Mouse (Mus musculus) kidney, postnatal 0 days (tissue): ENCODE results near the gene Wt1. TPM values are rescaled to one million over a fixed set of nuclear protein-coding genes. Genes with fewer than 3 reads are reported as not detected.

Experiments
- ATAC-seq: fragments of 200-750 bp; cut with Nextera tagmentation; replicated peaks from 2 replicates; pipeline ENCODE4 v1.8.0; 2017; ENCODE audit warnings: low read depth, moderate number of reproducible peaks, moderate TSS enrichment, moderate library complexity; ENCODE audit not compliant: low FRiP score
- DNase-seq: peaks from one replicate; pipeline ENCODE4 v3.0.0-alpha.2; 2016; ENCODE audit warnings: low spot score
- H3K27ac ChIP-seq: fragments of 300-500 bp; sonication (generic); 2 replicates; pipeline ENCODE4 v1.5.1; 2014; ENCODE audit warnings: mild to moderate bottlenecking
- H3K27me3 ChIP-seq: fragments of 300-500 bp; sonication (generic); 2 replicates; pipeline ENCODE4 v1.6.1; 2014; ENCODE audit warnings: low read length, mixed read lengths; ENCODE audit not compliant: insufficient read depth
- H3K36me3 ChIP-seq: fragments of 300-500 bp; sonication (generic); 2 replicates; pipeline ENCODE4 v1.6.1; 2014; ENCODE audit warnings: low read length, mixed read lengths; ENCODE audit not compliant: insufficient read depth
- H3K4me1 ChIP-seq: fragments of 300-500 bp; sonication (generic); replicated peaks from 2 replicates; pipeline ENCODE4 v1.6.1; 2014; ENCODE audit warnings: antibody characterized with exemption, low read length, mixed read lengths; ENCODE audit not compliant: insufficient read depth
- H3K4me2 ChIP-seq: fragments of 300-500 bp; sonication (generic); 2 replicates; pipeline ENCODE4 v1.6.1; 2014; ENCODE audit warnings: mild to moderate bottlenecking, low read length, moderate library complexity, mixed read lengths
- H3K4me3 ChIP-seq: fragments of 300-500 bp; sonication (generic); replicated peaks from 2 replicates; pipeline ENCODE4 v1.5.1; 2014; ENCODE audit warnings: low read depth, low read length
- H3K9ac ChIP-seq: fragments of 300-500 bp; sonication (generic); 2 replicates; pipeline ENCODE4 v1.6.1; 2014; ENCODE audit warnings: low read depth, low read length
- H3K9me3 ChIP-seq: fragments of 300-500 bp; sonication (generic); replicated peaks from 2 replicates; pipeline ENCODE4 v1.6.1; 2016; ENCODE audit warnings: low read length, inconsistent platforms, mixed read lengths
- CTCF ChIP-seq: IDR thresholded peaks from 2 replicates; pipeline ENCODE4 v1.5.1; 2016; ENCODE audit warnings: antibody characterized with exemption, low read depth, mild to moderate bottlenecking, moderate library complexity
- WGBS: fragments of 180-500 bp; shearing (Covaris S2); extraction: QIAGEN DNeasy Blood & Tissue Kit; methylation state at CpG from one replicate; pipeline ENCODE4 v1.1.7; 2014; 5-methylcytosine and 5-hydroxymethylcytosine counted together
- polyA plus RNA-seq: library from polyadenylated mRNA; unstranded; fragments of >200 nt; fragmentation: Nextera tagmentation; extraction: Ambion mirVana; gene quantifications from 2 replicates; pipeline ENCODE4 v1.2.1, GENCODE M21; 2015

The Wt1 gene
- polyA plus RNA-seq, 1 experiment from 2014 or later, result 95.7 TPM

GRCm38 (mm10) chr2:105128564-105128963, 2.2 kb downstream of the Wt1 start:
- Histone ChIP-seq H3K9me3 (no peaks in the 10 kb centered on the region), H3K27ac (peak overlapping the region; percentile 86), H3K36me3 (no peaks in the 10 kb centered on the region), H3K4me2 (peak overlapping the region; percentile 68), H3K9ac (peak overlapping the region; percentile 61), H3K27me3 (peaks cover 21% of the 10 kb centered on the region), H3K4me3 (peak overlapping the region; percentile 71), H3K4me1 (peaks cover 8% of the 10 kb centered on the region; the same call in 1 of the 2 replicates)
- TF ChIP-seq CTCF, result no peak
- DNase-seq, result no peak
- WGBS, result 8% methylated on average over 12 of the region's 12 CpGs
- ATAC-seq, result no peak

GRCm38 (mm10) chr2:105130351-105131060, 4.2 kb downstream of the Wt1 start:
- peaks cover 20% of the 10 kb centered on the region for H3K27me3 ChIP-seq
- 7% methylated on average over 32 of the region's 32 CpGs for WGBS
- peak; percentile 49 for TF ChIP-seq CTCF
- H3K4me2 ChIP-seq, result peak overlapping the region; percentile 68
- peaks cover 11% of the 10 kb centered on the region; the same call in 1 of the 2 replicates for H3K4me1 ChIP-seq
- no peaks in the 10 kb centered on the region for H3K36me3 ChIP-seq
- ATAC-seq, result 0 out of 2 replicates have a peak, but pooled peaks have one; percentile 11
- no peaks in the 10 kb centered on the region for H3K9me3 ChIP-seq
- H3K4me3 ChIP-seq, result peak overlapping the region; percentile 71
- H3K9ac ChIP-seq, result peak overlapping the region; percentile 54
- H3K27ac ChIP-seq, result peak overlapping the region; percentile 62
- DNase-seq, result peak; percentile 68

GRCm38 (mm10) chr2:105131061-105131810, 4.9 kb downstream of the Wt1 start:
- peaks cover 11% of the 10 kb centered on the region; the same call in 1 of the 2 replicates for H3K4me1 ChIP-seq
- H3K9ac ChIP-seq, result peak overlapping the region; percentile 54
- no peak for ATAC-seq
- peaks cover 17% of the 10 kb centered on the region for H3K27me3 ChIP-seq
- no peaks in the 10 kb centered on the region for H3K36me3 ChIP-seq
- H3K9me3 ChIP-seq, result no peaks in the 10 kb centered on the region
- H3K27ac ChIP-seq, result peak overlapping the region; percentile 62; the same call in 1 of the 2 replicates
- peak overlapping the region; percentile 71 for H3K4me3 ChIP-seq
- H3K4me2 ChIP-seq, result peak overlapping the region; percentile 68
- TF ChIP-seq CTCF, result no peak
- DNase-seq, result no peak
- WGBS, result 15% methylated on average over 12 of the region's 12 CpGs

- peak overlapping the region; percentile 68 for H3K4me2 ChIP-seq
- 24% methylated on average over 2 of the region's 2 CpGs for WGBS
- ATAC-seq, result no peak
These were observed 5.4 kb downstream of the Wt1 start for GRCm38 (mm10) chr2:105131811-105132100.

GRCm38 (mm10) chr2:105132300-105132699, 6.0 kb downstream of the Wt1 start:
- H3K4me1 ChIP-seq, result peaks cover 11% of the 10 kb centered on the region; the same call in 1 of the 2 replicates
- H3K27me3 ChIP-seq, result peaks cover 17% of the 10 kb centered on the region
- peak; percentile 68 for ATAC-seq
- peak overlapping the region; percentile 24 for H3K4me3 ChIP-seq
- peak overlapping the region; percentile 31; the same call in 1 of the 2 replicates for H3K9ac ChIP-seq
- DNase-seq, result peak; percentile 89
- no peak for TF ChIP-seq CTCF
- no peaks in the 10 kb centered on the region for H3K36me3 ChIP-seq
- WGBS, result 2% methylated on average over 17 of the region's 17 CpGs
- H3K27ac ChIP-seq, result peak overlapping the region; percentile 36; the same call in 1 of the 2 replicates
- H3K9me3 ChIP-seq, result no peaks in the 10 kb centered on the region
- H3K4me2 ChIP-seq, result peak overlapping the region; percentile 68

More at GRCm38 (mm10) chr2:105131811-105132100, 5.4 kb downstream of the Wt1 start:
- peaks cover 11% of the 10 kb centered on the region; the same call in 1 of the 2 replicates for H3K4me1 ChIP-seq
- no peak for DNase-seq
- no peaks in the 10 kb centered on the region for H3K9me3 ChIP-seq
- no peaks in the 10 kb centered on the region for H3K36me3 ChIP-seq
- no peak overlapping the region; the same call in 1 of the 2 replicates for H3K9ac ChIP-seq
- peak overlapping the region; percentile 24; the same call in 1 of the 2 replicates for H3K4me3 ChIP-seq
- H3K27ac ChIP-seq, result no peak overlapping the region
- peaks cover 17% of the 10 kb centered on the region for H3K27me3 ChIP-seq
- TF ChIP-seq CTCF, result no peak

GRCm38 (mm10) chr2:105132933-105133795, 6.8 kb downstream of the Wt1 start:
- WGBS, result 22% methylated on average over 43 of the region's 43 CpGs
- H3K9me3 ChIP-seq, result no peaks in the 10 kb centered on the region
- H3K4me2 ChIP-seq, result peak overlapping the region; percentile 68
- peak overlapping the region; percentile 24 for H3K4me3 ChIP-seq
- peak overlapping the region; percentile 46 for H3K9ac ChIP-seq
- no peak for TF ChIP-seq CTCF
- peaks cover 17% of the 10 kb centered on the region for H3K27me3 ChIP-seq
- no peak for DNase-seq
- H3K27ac ChIP-seq, result 0 out of 2 replicates have a peak overlapping the region, but pooled peaks have one; percentile 36
- no peaks in the 10 kb centered on the region for H3K36me3 ChIP-seq
- no peak for ATAC-seq
- peaks cover 11% of the 10 kb centered on the region; the same call in 1 of the 2 replicates for H3K4me1 ChIP-seq
